ENCODE assay signal across 8 mouse cellular contexts in the genomic region with DNA sequence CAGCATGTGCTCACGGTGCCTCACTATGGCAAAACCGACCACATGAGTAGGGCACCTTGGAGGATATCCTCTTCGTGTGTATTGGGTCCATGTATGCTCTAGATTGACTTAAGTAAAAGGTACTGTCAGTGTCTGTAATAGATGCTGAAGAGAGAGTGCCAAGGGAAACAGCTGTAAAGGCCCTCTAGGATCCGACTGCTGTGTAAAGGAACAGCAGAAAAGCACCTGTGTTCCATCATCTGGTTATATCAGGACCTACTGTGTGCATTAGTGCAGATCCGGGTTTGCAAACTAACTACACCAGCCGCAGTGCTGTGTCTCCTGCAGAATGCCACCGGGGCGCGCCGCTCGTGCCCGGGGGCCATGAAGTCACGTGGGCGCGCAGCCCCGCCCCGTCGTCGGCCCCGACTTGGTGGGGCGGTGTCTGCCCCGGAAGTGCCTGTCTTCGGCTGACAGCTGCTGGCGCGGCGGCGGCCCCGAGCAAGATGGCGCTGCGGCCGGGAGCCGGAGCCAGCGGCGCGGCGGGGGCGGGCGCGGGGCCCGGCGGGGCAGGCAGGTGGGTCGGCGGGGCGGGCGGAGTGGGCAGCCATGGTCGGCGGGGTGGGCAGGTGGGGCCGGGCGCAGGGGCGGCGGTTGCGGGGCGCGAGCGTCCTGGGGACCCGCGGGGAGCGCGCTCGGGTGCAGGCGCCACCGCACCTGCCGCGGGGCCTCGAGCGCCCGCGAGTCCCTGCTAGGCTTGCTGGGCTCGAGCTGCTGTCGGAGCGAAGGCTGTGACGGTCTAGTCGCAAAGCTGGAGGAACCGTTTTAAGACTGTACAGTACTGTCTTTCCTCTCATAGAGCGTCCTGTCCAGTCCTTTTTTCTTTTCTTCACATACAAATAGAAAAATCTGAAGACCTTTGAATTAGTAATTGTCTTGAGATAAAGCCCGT. TPM values are rescaled to one million over a fixed set of nuclear protein-coding genes. Genes with fewer than 3 reads are reported as not detected.
DNase-seq lines count a peak whose midpoint lies in the region; ATAC-seq lines count a peak whose summit lies in the region.

TSS of gene Synrg (plus strand) at position 438 of the 931 bp plus-strand sequence.

- H3K9ac ChIP-seq in heart, embryonic 14.5 days (ENCODE audit: low read length): peak within 1 kb of the TSS; percentile 83
- peak within 1 kb of the TSS; percentile 88 for H3K9ac ChIP-seq in liver, embryonic 13.5 days
- peak within 1 kb of the TSS; percentile 83 for H3K9ac ChIP-seq in stomach, embryonic 16.5 days (ENCODE audit: low read length)

- H3K27me3 ChIP-seq in heart, embryonic 14.5 days (ENCODE audit: control insufficient read depth, insufficient read depth, low read length): no peaks in the 10 kb centered on the region
- H3K27me3 ChIP-seq in liver, embryonic 13.5 days: no peaks in the 10 kb centered on the region
- H3K27me3 ChIP-seq in stomach, embryonic 16.5 days (ENCODE audit: control insufficient read depth, insufficient read depth, low read length): no peaks in the 10 kb centered on the region

- 1% methylated on average over 76 of the region's 76 CpGs for WGBS in heart, embryonic 14.5 days
- WGBS in liver, embryonic 13.5 days (ENCODE audit: insufficient replicate concordance): 1% methylated on average over 70 of the region's 76 CpGs
- WGBS in stomach, embryonic 16.5 days: 2% methylated on average over 64 of the region's 76 CpGs

- no peaks in the 10 kb centered on the region for H3K9me3 ChIP-seq in heart, embryonic 14.5 days (ENCODE audit: control insufficient read depth, low read length)
- no peaks in the 10 kb centered on the region for H3K9me3 ChIP-seq in liver, embryonic 13.5 days (replicated peaks)
- H3K9me3 ChIP-seq in stomach, embryonic 16.5 days (replicated peaks; ENCODE audit: control insufficient read depth, low read length): no peaks in the 10 kb centered on the region

- 0 out of 2 replicates have a peak within 1 kb of the TSS, but pooled peaks have one; percentile 34 for H3K27ac ChIP-seq in brown adipose tissue, adult 24 weeks (replicated peaks; ENCODE audit: low read depth, low read length)
- H3K27ac ChIP-seq in heart, embryonic 14.5 days (replicated peaks in 1 of 2; ENCODE audit: control insufficient read depth in 1 of 2, insufficient read depth in 1 of 2, low read depth in 2 of 2, low read length in 2 of 2): peak within 1 kb of the TSS; percentile 63 to 72
- H3K27ac ChIP-seq in liver, embryonic 13.5 days: peak within 1 kb of the TSS; percentile 76
- peak within 1 kb of the TSS; percentile 66 for H3K27ac ChIP-seq in stomach, embryonic 16.5 days (ENCODE audit: low read length)

- H3K4me2 ChIP-seq in heart, embryonic 14.5 days (ENCODE audit: low read length): peak within 1 kb of the TSS; percentile 76
- H3K4me2 ChIP-seq in liver, embryonic 13.5 days: peak within 1 kb of the TSS; percentile 78
- H3K4me2 ChIP-seq in stomach, embryonic 16.5 days (ENCODE audit: low read depth, low read length): peak within 1 kb of the TSS; percentile 60

- peak within 1 kb of the TSS; percentile 89 for H3K4me3 ChIP-seq in brown adipose tissue, adult 24 weeks (ENCODE audit: insufficient read depth, low read depth, low read length)
- peak within 1 kb of the TSS; percentile 61 to 86 for H3K4me3 ChIP-seq in heart, embryonic 14.5 days (ENCODE audit: control insufficient read depth in 1 of 2, insufficient read depth in 1 of 2, low read depth in 1 of 2, low read length in 2 of 2)
- peak within 1 kb of the TSS; percentile 78 for H3K4me3 ChIP-seq in liver, embryonic 13.5 days (replicated peaks)
- H3K4me3 ChIP-seq in stomach, embryonic 16.5 days (replicated peaks; ENCODE audit: low read length): peak within 1 kb of the TSS; percentile 69

- peak; percentile 95 for DNase-seq in CD4-positive, CD25-positive, alpha-beta regulatory T cell, adult 2 months (ENCODE audit: low read depth, low spot score)
- DNase-seq in fibroblast of lung, adult 2 months (ENCODE audit: low read depth): peak; percentile 38
- DNase-seq in kidney, postnatal 14 days: peak; percentile 95
- peak; percentile 89 for DNase-seq in liver, embryonic 13.5 days
- peak; percentile 90 for DNase-seq in neural tube, embryonic 10.5 days (ENCODE audit: extremely low spot score, low spot score)

- peaks cover 35% of the 10 kb centered on the region for H3K36me3 ChIP-seq in heart, embryonic 14.5 days (ENCODE audit: control insufficient read depth, insufficient read depth, low read length)
- H3K36me3 ChIP-seq in liver, embryonic 13.5 days: peaks cover 34% of the 10 kb centered on the region
- H3K36me3 ChIP-seq in stomach, embryonic 16.5 days (ENCODE audit: control insufficient read depth, insufficient read depth, low read length): peaks cover 14% of the 10 kb centered on the region; the same call in 1 of the 2 replicates

- H3K4me1 ChIP-seq in brown adipose tissue, adult 24 weeks (ENCODE audit: control insufficient read depth, insufficient read depth, insufficient read length, low read length): no peaks in the 10 kb centered on the region; the same call in 1 of the 2 replicates
- peaks cover 0 to 7% of the 10 kb centered on the region in 2 experiments; a peak in 1 of 4 replicates for H3K4me1 ChIP-seq in heart, embryonic 14.5 days (ENCODE audit: control insufficient read depth in 2 of 2, insufficient read depth in 2 of 2, low read length in 2 of 2)
- peaks cover 41% of the 10 kb centered on the region for H3K4me1 ChIP-seq in liver, embryonic 13.5 days (replicated peaks)
- peaks cover 9% of the 10 kb centered on the region for H3K4me1 ChIP-seq in stomach, embryonic 16.5 days (ENCODE audit: control insufficient read depth, insufficient read depth, low read length)

- ATAC-seq in heart, embryonic 14.5 days (ENCODE audit: insufficient number of reproducible peaks, insufficient read depth, low FRiP score, low read depth): peak; percentile 90
- ATAC-seq in liver, embryonic 13.5 days (ENCODE audit: low read depth): peak; percentile 94
- ATAC-seq in stomach, embryonic 16.5 days (ENCODE audit: insufficient read depth, low FRiP score): peak; percentile 96

RNA-seq across cellular contexts. Expression of gene Synrg, which starts in this region (rescaled TPM):
- polyA plus RNA-seq in brown adipose tissue, adult 24 weeks (2012; ENCODE audit: insufficient read depth, insufficient read length, missing spikeins): 13.4 and 20.3 TPM in 2 replicates
- polyA plus RNA-seq in heart, embryonic 14.5 days (2014; fragmentation: Nextera tagmentation; extraction: Ambion mirVana): 8.0 and 10.8 TPM in 2 replicates
- 5.8 and 6.4 TPM in 2 replicates for polyA plus RNA-seq in liver, embryonic 13.5 days (2015; fragmentation: Nextera tagmentation; extraction: Ambion mirVana)
- polyA plus RNA-seq in stomach, embryonic 16.5 days (2015; fragmentation: Nextera tagmentation; extraction: Ambion mirVana): 11.7 and 12.8 TPM in 2 replicates

Comparison
In these comparisons a context has a peak if more than half of its experiments do, and no peak if none do; other contexts are left out.
1. Peak in every context shown above with its lines: DNase-seq, ATAC-seq, H3K4me3 ChIP-seq and H3K27ac ChIP-seq.
2. DNase-seq: peak in every context shown above with its lines; median percentile 95 in CD4-positive, CD25-positive, alpha-beta regulatory T cell, adult 2 months; 95 in kidney, postnatal 14 days; 90 in neural tube, embryonic 10.5 days; 89 in liver, embryonic 13.5 days; 38 in fibroblast of lung, adult 2 months.